Mouse (Mus musculus): ENCODE measurements around the gene Desi2.

- TF ChIP-seq CTCF (IDR thresholded peaks at IDR 0.05; ENCODE audit: low read depth, low read length) (no peak), GATA1 (IDR thresholded peaks at IDR 0.05; ENCODE audit: borderline replicate concordance, low read length) (no peak)
These were observed 89.1 kb downstream of the Desi2 start for GRCm38 (mm10) chr1:178276054-178276911.

Data from G1E (cell line).